Mouse (Mus musculus): Measurements from ENCODE around the gene a. TPM values are rescaled to one million over a fixed set of nuclear protein-coding genes. Genes with fewer than 3 reads are reported as not detected.
A peak's percentile ranks its signal among the peaks of the same experiment; 100 is the strongest.

Gene a
- polyA plus RNA-seq, 1 experiment, result 1.4 TPM

- no peaks in the 10 kb centered on the region for H3K36me3 ChIP-seq (ENCODE audit: control insufficient read depth, insufficient read depth, low read length)
- H3K27ac ChIP-seq (ENCODE audit: control insufficient read depth, insufficient read depth, low read depth, low read length), result no peak overlapping the region
- no peaks in the 10 kb centered on the region for H3K4me1 ChIP-seq (ENCODE audit: control insufficient read depth, insufficient read depth, low read length)
- no peak overlapping the region for H3K4me3 ChIP-seq (ENCODE audit: control insufficient read depth, low read depth, low read length)
- no peaks in the 10 kb centered on the region for H3K27me3 ChIP-seq (ENCODE audit: control insufficient read depth, insufficient read depth, low read length)
- no peak for TF ChIP-seq CTCF (IDR thresholded peaks at IDR 0.05; ENCODE audit: control insufficient read depth, insufficient read depth, insufficient replicate concordance, low read depth, low read length)
- no peak for TF ChIP-seq POLR2A (IDR thresholded peaks at IDR 0.05; ENCODE audit: control insufficient read depth, low read depth, low read length)
Observed at GRCm38 (mm10) chr2:154767051-154767450, 24.2 kb upstream of the a start.

DNA sequence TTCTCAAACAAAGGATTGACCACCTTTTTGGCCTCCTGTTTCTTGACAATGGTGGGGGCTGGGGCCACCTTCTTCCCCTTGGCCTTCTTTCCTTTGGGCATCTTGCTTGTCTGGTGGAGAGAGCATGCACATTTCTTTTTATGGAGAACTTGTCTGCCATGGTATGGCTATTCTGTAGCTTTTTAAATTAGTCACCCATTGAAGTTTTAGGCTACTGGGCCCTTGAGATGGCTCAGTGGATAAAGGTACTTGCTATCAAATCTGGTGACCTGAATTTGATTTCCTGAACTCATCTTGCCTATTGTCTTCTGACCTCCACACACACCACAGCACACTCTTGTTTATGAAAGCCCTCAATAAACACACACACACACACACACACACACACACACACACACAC lies 21.3 kb upstream of the a start, which contains the start of gene Gm14214:
TSS of gene Gm14214 (minus strand) at position 101 of the 400 bp plus-strand sequence.
- Histone ChIP-seq H3K27me3 (ENCODE audit: control insufficient read depth, insufficient read depth, low read length) (no peaks in the 10 kb centered on the region), H3K27ac (ENCODE audit: control insufficient read depth, insufficient read depth, low read depth, low read length) (no peak within 1 kb of the TSS), H3K4me3 (ENCODE audit: control insufficient read depth, low read depth, low read length) (no peak within 1 kb of the TSS), H3K36me3 (ENCODE audit: control insufficient read depth, insufficient read depth, low read length) (no peaks in the 10 kb centered on the region), H3K4me1 (ENCODE audit: control insufficient read depth, insufficient read depth, low read length) (no peaks in the 10 kb centered on the region)
- TF ChIP-seq POLR2A (IDR thresholded peaks at IDR 0.05; ENCODE audit: control insufficient read depth, low read depth, low read length), result no peak
- TF ChIP-seq CTCF (IDR thresholded peaks at IDR 0.05; ENCODE audit: control insufficient read depth, insufficient read depth, insufficient replicate concordance, low read depth, low read length), result no peak

DNA sequence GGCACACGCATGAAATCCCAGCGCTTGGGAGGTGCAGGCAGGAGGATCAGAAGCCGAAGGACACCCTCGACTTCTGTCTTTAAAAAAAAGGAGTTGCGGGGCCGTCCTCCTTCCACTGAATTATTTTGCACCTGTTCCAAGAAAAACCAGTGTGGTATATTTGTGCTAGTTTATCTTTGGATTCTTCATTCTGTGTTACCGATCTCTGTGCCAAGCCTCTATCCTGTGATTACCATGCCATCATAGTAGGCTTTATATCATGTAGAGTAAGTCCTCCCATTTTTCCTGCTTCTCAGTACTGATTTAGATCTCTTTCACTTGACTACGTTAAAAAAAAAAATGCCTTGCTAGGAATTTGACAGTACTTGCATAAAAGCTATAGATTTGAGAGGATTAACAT lies 19.6 kb upstream of the a start:
- Histone ChIP-seq H3K27ac (ENCODE audit: control insufficient read depth, insufficient read depth, low read depth, low read length) (no peak overlapping the region), H3K36me3 (ENCODE audit: control insufficient read depth, insufficient read depth, low read length) (no peaks in the 10 kb centered on the region), H3K27me3 (ENCODE audit: control insufficient read depth, insufficient read depth, low read length) (no peaks in the 10 kb centered on the region), H3K4me1 (ENCODE audit: control insufficient read depth, insufficient read depth, low read length) (no peaks in the 10 kb centered on the region), H3K4me3 (ENCODE audit: control insufficient read depth, low read depth, low read length) (no peak overlapping the region)
- TF ChIP-seq POLR2A (IDR thresholded peaks at IDR 0.05; ENCODE audit: control insufficient read depth, low read depth, low read length) (no peak), CTCF (IDR thresholded peaks at IDR 0.05; ENCODE audit: control insufficient read depth, insufficient read depth, insufficient replicate concordance, low read depth, low read length) (no peak)

DNA sequence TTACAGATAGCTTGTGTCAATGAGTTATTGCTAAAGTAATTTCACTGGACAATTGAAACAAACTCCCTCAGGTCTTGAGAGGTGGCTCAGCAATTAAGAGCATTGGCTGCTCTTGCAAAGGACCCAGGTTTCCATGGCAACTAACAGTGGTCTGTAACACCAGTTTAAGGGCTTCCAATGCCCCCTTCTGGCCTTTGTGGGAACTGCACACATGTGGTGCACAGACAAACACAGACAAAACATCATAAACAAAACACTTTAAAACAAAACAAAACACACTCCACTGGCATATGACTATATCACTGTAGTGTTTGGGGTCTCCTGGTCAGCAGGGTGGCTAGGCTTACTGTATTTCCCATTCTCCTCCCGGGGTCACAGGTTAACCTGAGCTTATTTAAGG lies 17.2 kb upstream of the a start:
- Histone ChIP-seq H3K36me3 (ENCODE audit: control insufficient read depth, insufficient read depth, low read length) (no peaks in the 10 kb centered on the region), H3K27me3 (ENCODE audit: control insufficient read depth, insufficient read depth, low read length) (no peaks in the 10 kb centered on the region), H3K4me3 (ENCODE audit: control insufficient read depth, low read depth, low read length) (no peak overlapping the region), H3K27ac (ENCODE audit: control insufficient read depth, insufficient read depth, low read depth, low read length) (no peak overlapping the region), H3K4me1 (ENCODE audit: control insufficient read depth, insufficient read depth, low read length) (no peaks in the 10 kb centered on the region)
- no peak for TF ChIP-seq POLR2A (IDR thresholded peaks at IDR 0.05; ENCODE audit: control insufficient read depth, low read depth, low read length)
- TF ChIP-seq CTCF (IDR thresholded peaks at IDR 0.05; ENCODE audit: control insufficient read depth, insufficient read depth, insufficient replicate concordance, low read depth, low read length), result peak; percentile 17; the same call in 1 of the 2 replicates

DNA sequence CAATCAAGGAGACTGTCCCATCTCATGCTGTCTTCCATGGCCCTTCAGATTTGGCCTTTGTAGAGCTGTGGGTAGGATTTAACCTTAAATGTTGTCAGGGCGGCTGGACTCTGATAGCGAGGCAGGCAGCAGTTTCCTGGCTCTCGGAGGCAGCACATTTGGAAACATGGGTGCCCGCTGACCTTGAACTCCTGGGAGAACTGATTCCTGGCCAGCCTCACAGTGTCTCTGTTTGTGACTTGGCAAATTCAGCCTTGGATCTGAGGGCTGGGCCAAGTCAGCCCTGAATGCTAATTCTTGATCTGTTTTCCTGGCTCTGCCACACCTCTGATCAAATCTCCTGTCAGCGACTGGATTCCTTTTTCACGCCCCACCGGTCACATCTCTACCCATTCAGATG lies 14.7 kb upstream of the a start:
- no peaks in the 10 kb centered on the region for H3K36me3 ChIP-seq (ENCODE audit: control insufficient read depth, insufficient read depth, low read length)
- H3K4me1 ChIP-seq (ENCODE audit: control insufficient read depth, insufficient read depth, low read length), result no peaks in the 10 kb centered on the region
- TF ChIP-seq POLR2A (IDR thresholded peaks at IDR 0.05; ENCODE audit: control insufficient read depth, low read depth, low read length) (no peak), CTCF (IDR thresholded peaks at IDR 0.05; ENCODE audit: control insufficient read depth, insufficient read depth, insufficient replicate concordance, low read depth, low read length) (no peak)

DNA sequence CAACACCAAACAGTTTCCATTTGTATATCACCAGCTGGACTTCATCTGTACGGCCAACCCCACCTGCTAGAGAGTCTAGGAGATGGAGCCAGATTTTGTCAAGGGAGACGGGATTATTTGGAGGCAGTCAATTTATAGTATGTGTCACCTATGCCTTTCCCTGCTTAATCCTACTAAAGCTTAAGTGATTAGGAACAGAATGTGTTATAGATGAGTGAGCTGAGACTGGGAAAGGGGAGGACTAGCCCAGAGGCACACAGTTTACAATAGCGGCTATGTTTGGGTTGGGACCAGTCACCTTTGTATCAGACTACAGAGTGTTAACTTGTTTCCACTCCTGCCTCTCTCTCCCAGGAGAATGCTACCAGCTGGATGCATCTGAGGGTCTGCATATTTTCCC lies 11.6 kb upstream of the a start:
- Histone ChIP-seq H3K4me1 (ENCODE audit: control insufficient read depth, insufficient read depth, low read length) (no peaks in the 10 kb centered on the region), H3K36me3 (ENCODE audit: control insufficient read depth, insufficient read depth, low read length) (no peaks in the 10 kb centered on the region), H3K4me3 (ENCODE audit: control insufficient read depth, low read depth, low read length) (no peak overlapping the region), H3K27me3 (ENCODE audit: control insufficient read depth, insufficient read depth, low read length) (no peaks in the 10 kb centered on the region), H3K27ac (ENCODE audit: control insufficient read depth, insufficient read depth, low read depth, low read length) (no peak overlapping the region)
- no peak for TF ChIP-seq CTCF (IDR thresholded peaks at IDR 0.05; ENCODE audit: control insufficient read depth, insufficient read depth, insufficient replicate concordance, low read depth, low read length)
- TF ChIP-seq POLR2A (IDR thresholded peaks at IDR 0.05; ENCODE audit: control insufficient read depth, low read depth, low read length), result no peak

More for the DNA sequence above, 14.7 kb upstream of the a start:
- no peak overlapping the region for H3K4me3 ChIP-seq (ENCODE audit: control insufficient read depth, low read depth, low read length)
- H3K27me3 ChIP-seq (ENCODE audit: control insufficient read depth, insufficient read depth, low read length), result no peaks in the 10 kb centered on the region
- peak overlapping the region; percentile 47; the same call in 1 of the 2 replicates for H3K27ac ChIP-seq (ENCODE audit: control insufficient read depth, insufficient read depth, low read depth, low read length)

GRCm38 (mm10) chr2:154782361-154782760 lies 8.8 kb upstream of the a start:
- Histone ChIP-seq H3K4me3 (ENCODE audit: control insufficient read depth, low read depth, low read length) (peak overlapping the region; percentile 39), H3K27me3 (ENCODE audit: control insufficient read depth, insufficient read depth, low read length) (no peaks in the 10 kb centered on the region), H3K4me1 (ENCODE audit: control insufficient read depth, insufficient read depth, low read length) (peaks cover 4% of the 10 kb centered on the region; the same call in 1 of the 2 replicates), H3K36me3 (ENCODE audit: control insufficient read depth, insufficient read depth, low read length) (no peaks in the 10 kb centered on the region), H3K27ac (ENCODE audit: control insufficient read depth, insufficient read depth, low read depth, low read length) (no peak overlapping the region)
- no peak for TF ChIP-seq POLR2A (IDR thresholded peaks at IDR 0.05; ENCODE audit: control insufficient read depth, low read depth, low read length)
- no peak for TF ChIP-seq CTCF (IDR thresholded peaks at IDR 0.05; ENCODE audit: control insufficient read depth, insufficient read depth, insufficient replicate concordance, low read depth, low read length)
